Mouse (Mus musculus) liver, embryonic 14.5 days (tissue): ENCODE measurements around the gene Sorcs3. TPM values are rescaled to one million over a fixed set of nuclear protein-coding genes. Genes with fewer than 3 reads are reported as not detected.

Source experiments
- ATAC-seq: fragments of 200-750 bp; cut with Nextera tagmentation; 2 replicates; pipeline ENCODE4 v1.8.0; 2017; ENCODE audit warnings: moderate number of reproducible peaks, mild to moderate bottlenecking, moderate library complexity; ENCODE audit not compliant: insufficient read depth
- DNase-seq, 3 experiments: peaks; one replicate each; pipeline ENCODE4 v3.0.0-alpha.2; 2012 to 2013; ENCODE audit warnings: low read depth in 3 of 3, low spot score in 3 of 3
- H3K27ac ChIP-seq: fragments of 300-500 bp; sonication (generic); 2 replicates; pipeline ENCODE4 v1.5.1; 2014; ENCODE audit warnings: moderate library complexity, mild to moderate bottlenecking, control low read depth, inconsistent platforms
- H3K27me3 ChIP-seq: fragments of 300-500 bp; sonication (generic); 2 replicates; pipeline ENCODE4 v1.6.1; 2014; ENCODE audit warnings: mild to moderate bottlenecking, low read length, moderate library complexity; ENCODE audit not compliant: control insufficient read depth, insufficient read depth
- H3K36me3 ChIP-seq: fragments of 300-500 bp; sonication (generic); replicated peaks from 2 replicates; pipeline ENCODE4 v1.6.1; 2014; ENCODE audit warnings: low read depth; ENCODE audit not compliant: control insufficient read depth, insufficient read depth
- H3K4me1 ChIP-seq, 2 experiments: fragments of 200-500 bp in 1 of 2; fragments of 300-500 bp in 1 of 2; sonication (generic) in 1 of 2; replicated peaks; 2 replicates each; pipeline ENCODE4 v1.6.1; 2012 to 2014; ENCODE audit warnings: antibody characterized with exemption in 1 of 2, inconsistent platforms in 1 of 2, low read length in 1 of 2; ENCODE audit not compliant: control insufficient read depth in 2 of 2, insufficient read depth in 2 of 2
- H3K4me2 ChIP-seq: fragments of 300-500 bp; sonication (generic); 2 replicates; pipeline ENCODE4 v1.6.1; 2014; ENCODE audit warnings: low read depth, mild to moderate bottlenecking, control low read depth, moderate library complexity
- H3K4me3 ChIP-seq, 2 experiments: fragments of 200-500 bp in 1 of 2; fragments of 300-500 bp in 1 of 2; sonication (generic) in 1 of 2; 2 replicates each; pipeline ENCODE4 v1.5.1; 2012 to 2014; ENCODE audit warnings: low read depth in 2 of 2, low read length in 2 of 2, mild to moderate bottlenecking in 2 of 2, control low read depth in 1 of 2, inconsistent platforms in 1 of 2, moderate library complexity in 1 of 2; ENCODE audit not compliant: insufficient read depth in 1 of 2
- H3K9ac ChIP-seq: fragments of 300-500 bp; sonication (generic); replicated peaks from 2 replicates; pipeline ENCODE4 v1.6.1; 2014; ENCODE audit warnings: mild to moderate bottlenecking, control low read depth, moderate library complexity
- H3K9me3 ChIP-seq: fragments of 300-500 bp; sonication (generic); 2 replicates; pipeline ENCODE4 v1.6.1; 2016; ENCODE audit warnings: low read length, mixed read lengths; ENCODE audit not compliant: control insufficient read depth
- CTCF ChIP-seq: IDR thresholded peaks from 2 replicates; pipeline ENCODE4 v1.5.1; 2016; ENCODE audit warnings: antibody characterized with exemption, low read depth, control low read depth
- EP300 ChIP-seq: IDR thresholded peaks from 2 replicates; pipeline ENCODE4 v1.6.1; 2016; ENCODE audit warnings: antibody characterized with exemption, low read depth
- WGBS: fragments of 180-500 bp; shearing (Covaris S2); extraction: QIAGEN DNeasy Blood & Tissue Kit; methylation state at CpG from one replicate; pipeline ENCODE4 v1.1.7; 2014; ENCODE audit not compliant: insufficient replicate concordance; 5-methylcytosine and 5-hydroxymethylcytosine counted together
- polyA plus RNA-seq, 2 experiments: library from polyadenylated mRNA; depleted of rRNA in 1 of 2; stranded (reverse) in 1 of 2; unstranded in 1 of 2; fragments of >200 nt; fragmentation: Nextera tagmentation in 1 of 2; extraction: Ambion mirVana in 1 of 2; gene quantifications; 2 replicates each; pipeline versions ENCODE4 v1.2.1 to v1.2.3; 2012 to 2014

The Sorcs3 gene
- polyA plus RNA-seq, 2 experiments = 0.04 to 0.09 TPM

- Histone ChIP-seq H3K4me1 (no peaks in the 10 kb centered on the region), H3K4me3 (no peak overlapping the region), H3K9me3 (no peaks in the 10 kb centered on the region), H3K27me3 (no peaks in the 10 kb centered on the region), H3K9ac (no peak overlapping the region), H3K36me3 (no peaks in the 10 kb centered on the region), H3K4me2 (no peak overlapping the region), H3K27ac (no peak overlapping the region)
- DNase-seq (no peak), ATAC-seq (no peak)
- 51% methylated on average over 3 of the region's 3 CpGs for WGBS
- no peak for TF ChIP-seq EP300
- no peak for TF ChIP-seq CTCF
Observed at GRCm38 (mm10) chr19:48301300-48301699, 95.5 kb downstream of the Sorcs3 start.

- ATAC-seq (no peak), DNase-seq (no peak)
- no peaks in the 10 kb centered on the region for H3K27me3 ChIP-seq
- no peak overlapping the region for H3K9ac ChIP-seq
- no peaks in the 10 kb centered on the region for H3K36me3 ChIP-seq
- no peak overlapping the region for H3K27ac ChIP-seq
- H3K9me3 ChIP-seq = no peaks in the 10 kb centered on the region
- no peak for TF ChIP-seq CTCF
- TF ChIP-seq EP300 = no peak
- no peaks in the 10 kb centered on the region for H3K4me1 ChIP-seq
- 68% methylated on average over 8 of the region's 8 CpGs for WGBS
- no peak overlapping the region for H3K4me2 ChIP-seq
- no peak overlapping the region for H3K4me3 ChIP-seq
Observed at GRCm38 (mm10) chr19:48308341-48308740, 102.5 kb downstream of the Sorcs3 start.

GRCm38 (mm10) chr19:48309531-48310337 lies 103.9 kb downstream of the Sorcs3 start:
- Histone ChIP-seq H3K27me3 (no peaks in the 10 kb centered on the region), H3K4me3 (no peak overlapping the region), H3K27ac (no peak overlapping the region), H3K4me2 (no peak overlapping the region), H3K4me1 (no peaks in the 10 kb centered on the region), H3K36me3 (no peaks in the 10 kb centered on the region), H3K9ac (no peak overlapping the region), H3K9me3 (no peaks in the 10 kb centered on the region)
- TF ChIP-seq CTCF (no peak), EP300 (no peak)
- DNase-seq = no peak
- 66% methylated on average over 15 of the region's 15 CpGs for WGBS
- ATAC-seq = no peak

GRCm38 (mm10) chr19:48310338-48310710 lies 104.5 kb downstream of the Sorcs3 start:
- Histone ChIP-seq H3K27me3 (no peaks in the 10 kb centered on the region), H3K27ac (no peak overlapping the region), H3K4me3 (no peak overlapping the region), H3K4me1 (no peaks in the 10 kb centered on the region), H3K4me2 (no peak overlapping the region), H3K9ac (no peak overlapping the region), H3K9me3 (no peaks in the 10 kb centered on the region), H3K36me3 (no peaks in the 10 kb centered on the region)
- ATAC-seq (no peak), DNase-seq (no peak)
- WGBS = 72% methylated on average over 6 of the region's 6 CpGs
- TF ChIP-seq CTCF (no peak), EP300 (no peak)

DNA sequence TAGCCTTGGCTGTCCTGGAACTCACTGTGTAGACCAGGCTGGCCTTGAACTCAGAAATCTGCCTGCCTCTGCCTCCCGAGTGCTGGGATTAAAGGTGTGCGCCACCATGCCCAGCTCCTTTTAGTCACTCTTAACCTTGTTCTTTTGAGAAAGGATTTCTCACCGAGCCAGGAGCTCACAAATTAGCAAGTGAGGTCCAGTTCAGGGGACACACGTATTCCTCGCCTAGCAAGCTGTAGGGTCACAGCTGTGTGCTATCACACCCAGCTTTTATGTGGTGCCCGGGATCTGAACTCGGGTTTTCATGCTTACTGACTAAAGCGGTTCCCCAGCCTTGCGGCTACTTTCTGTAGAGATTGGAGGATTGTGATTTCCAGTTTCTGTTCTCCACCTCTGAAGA lies 108.0 kb downstream of the Sorcs3 start:
- ATAC-seq (no peak), DNase-seq (no peak)
- Histone ChIP-seq H3K27ac (no peak overlapping the region), H3K4me3 (no peak overlapping the region), H3K36me3 (no peaks in the 10 kb centered on the region), H3K9me3 (no peaks in the 10 kb centered on the region), H3K27me3 (no peaks in the 10 kb centered on the region), H3K9ac (no peak overlapping the region), H3K4me2 (no peak overlapping the region), H3K4me1 (no peaks in the 10 kb centered on the region)
- 65% methylated on average over 9 of the region's 9 CpGs for WGBS
- TF ChIP-seq EP300 = no peak
- no peak for TF ChIP-seq CTCF
